Mouse (Mus musculus): Measurements from ENCODE around the gene Aifm1. TPM values are rescaled to one million over a fixed set of nuclear protein-coding genes. Genes with fewer than 3 reads are reported as not detected.

Aifm1 gene
- polyA plus RNA-seq, 1 experiment from 2014 or later = 98.6 TPM

DNA sequence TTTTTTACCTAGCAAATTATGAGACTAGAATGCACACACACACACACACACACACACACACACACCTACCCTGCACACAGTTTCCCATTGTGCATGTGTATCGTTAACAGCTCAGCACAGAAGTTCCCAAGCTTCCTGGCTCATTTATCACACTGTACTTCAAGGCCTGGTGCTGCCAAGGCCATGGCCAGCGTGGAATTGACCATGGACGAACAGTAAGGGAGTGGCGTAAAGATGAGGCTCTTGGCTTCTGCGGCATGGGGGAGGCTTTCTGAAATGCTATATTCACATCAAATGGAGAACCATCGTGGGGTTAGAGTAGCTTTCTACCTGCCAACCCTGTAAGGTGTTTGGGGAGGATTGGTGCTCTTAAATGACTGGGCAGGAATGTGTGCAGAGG lies 48.9 kb downstream of the Aifm1 start:
- no peak overlapping the region for H3K4me3 ChIP-seq (ENCODE audit: low read depth, low read length)
- no peaks in the 10 kb centered on the region for H3K9me3 ChIP-seq (ENCODE audit: control insufficient read depth, low read length)
- no peaks in the 10 kb centered on the region for H3K4me1 ChIP-seq (replicated peaks; ENCODE audit: control insufficient read depth, insufficient read depth, low read length)
- no peaks in the 10 kb centered on the region for H3K27me3 ChIP-seq (replicated peaks; ENCODE audit: control insufficient read depth, insufficient read depth, low read length)
- H3K4me2 ChIP-seq = no peak overlapping the region
- no peak overlapping the region for H3K9ac ChIP-seq (ENCODE audit: low read depth, low read length)
- H3K36me3 ChIP-seq (ENCODE audit: control insufficient read depth, insufficient read depth, low read length) = no peaks in the 10 kb centered on the region
- H3K27ac ChIP-seq (ENCODE audit: low read depth, low read length) = no peak overlapping the region
- WGBS = 87% methylated on average over 6 of the region's 6 CpGs
- DNase-seq (ENCODE audit: low spot score) = no peak
- no peak for ATAC-seq (replicated peaks; ENCODE audit: low FRiP score)

- no peaks in the 10 kb centered on the region for H3K4me1 ChIP-seq (replicated peaks; ENCODE audit: control insufficient read depth, insufficient read depth, low read length)
Measured at GRCm38 (mm10) chrX:48463636-48464035, 49.7 kb downstream of the Aifm1 start.

DNA sequence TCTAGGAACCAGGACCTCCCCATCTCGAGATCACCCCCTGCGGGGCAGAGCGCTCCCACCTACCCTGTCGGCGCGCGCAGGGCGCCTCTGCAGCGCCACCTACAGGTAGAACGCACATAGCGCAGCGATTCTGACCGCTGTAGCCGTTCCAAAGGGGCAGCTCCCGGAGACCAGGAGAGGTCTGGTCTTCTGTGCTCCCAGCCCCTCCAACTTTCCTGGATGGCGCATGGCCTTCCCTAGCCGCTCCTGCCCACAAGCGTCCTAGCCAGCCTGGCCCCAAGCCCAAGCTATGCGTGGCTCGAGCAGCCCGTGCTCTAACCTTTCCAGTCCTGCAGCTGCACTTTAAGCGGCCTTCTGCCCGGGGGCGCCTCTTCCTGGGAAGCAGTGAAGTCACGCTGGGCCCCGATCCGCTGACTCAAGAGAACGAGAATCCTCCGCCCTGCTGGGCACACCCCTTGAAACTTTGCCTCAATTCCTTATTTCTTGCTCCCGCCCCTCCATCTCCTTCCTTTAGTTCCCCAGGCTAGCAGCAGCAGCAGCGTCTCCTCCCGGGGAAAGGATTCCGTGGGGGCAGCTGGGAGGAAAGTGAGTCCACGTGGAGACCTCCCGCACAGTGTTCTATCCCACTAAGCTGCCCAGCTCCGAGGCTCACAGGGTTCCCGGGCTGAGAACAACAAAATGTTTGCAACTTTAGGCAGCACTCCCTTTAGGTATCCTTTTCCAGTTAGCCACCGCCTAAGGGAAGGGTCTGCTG lies 50.4 kb downstream of the Aifm1 start, which contains the start of gene Elf4:
Gene Elf4 (minus strand): TSS at position 379 of the 754 bp plus-strand sequence.
- H3K4me1 ChIP-seq (replicated peaks; ENCODE audit: control insufficient read depth, insufficient read depth, low read length) = no peaks in the 10 kb centered on the region
- H3K27me3 ChIP-seq (replicated peaks; ENCODE audit: control insufficient read depth, insufficient read depth, low read length) = no peaks in the 10 kb centered on the region
- WGBS = 15% methylated on average over 38 of the region's 38 CpGs
- H3K9ac ChIP-seq (ENCODE audit: low read depth, low read length) = peak within 1 kb of the TSS; percentile 53
- H3K4me3 ChIP-seq (ENCODE audit: low read depth, low read length) = peak within 1 kb of the TSS; percentile 41
- peak; percentile 86 for ATAC-seq (replicated peaks; ENCODE audit: low FRiP score)
- peak; percentile 70 for DNase-seq (ENCODE audit: low spot score)
- no peaks in the 10 kb centered on the region for H3K9me3 ChIP-seq (ENCODE audit: control insufficient read depth, low read length)
- H3K36me3 ChIP-seq (ENCODE audit: control insufficient read depth, insufficient read depth, low read length) = no peaks in the 10 kb centered on the region
- peak within 1 kb of the TSS; percentile 75 for H3K4me2 ChIP-seq
- H3K27ac ChIP-seq (ENCODE audit: low read depth, low read length) = no peak within 1 kb of the TSS

More at GRCm38 (mm10) chrX:48463636-48464035, 49.7 kb downstream of the Aifm1 start:
- 87% methylated on average over 4 of the region's 4 CpGs for WGBS
- Histone ChIP-seq H3K27me3 (replicated peaks; ENCODE audit: control insufficient read depth, insufficient read depth, low read length) (no peaks in the 10 kb centered on the region), H3K4me3 (ENCODE audit: low read depth, low read length) (no peak overlapping the region), H3K4me2 (no peak overlapping the region), H3K27ac (ENCODE audit: low read depth, low read length) (no peak overlapping the region), H3K9me3 (ENCODE audit: control insufficient read depth, low read length) (no peaks in the 10 kb centered on the region), H3K36me3 (ENCODE audit: control insufficient read depth, insufficient read depth, low read length) (no peaks in the 10 kb centered on the region), H3K9ac (ENCODE audit: low read depth, low read length) (no peak overlapping the region)
- ATAC-seq (replicated peaks; ENCODE audit: low FRiP score) (no peak), DNase-seq (ENCODE audit: low spot score) (no peak)

DNA sequence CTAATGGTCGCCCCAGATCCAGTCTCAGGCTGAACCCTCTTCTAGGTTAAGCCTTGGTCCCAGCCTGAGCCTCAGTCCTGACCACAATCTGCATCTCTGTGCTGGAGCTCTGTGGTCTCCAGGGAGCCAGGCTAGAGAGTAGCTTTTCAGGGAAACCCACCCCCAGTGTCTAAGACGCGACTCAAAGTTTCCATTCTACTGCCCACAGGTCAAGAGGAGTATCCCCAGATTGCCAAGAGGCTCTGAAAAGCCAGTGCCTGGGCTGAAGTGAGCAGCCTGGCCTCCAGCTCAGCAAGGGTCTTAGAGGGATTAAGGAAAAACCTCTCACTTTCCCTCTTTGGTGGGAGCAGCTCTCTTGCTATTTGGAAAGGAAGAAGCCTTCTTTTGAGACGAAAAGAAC lies 51.1 kb downstream of the Aifm1 start:
- H3K9me3 ChIP-seq (ENCODE audit: control insufficient read depth, low read length) = no peaks in the 10 kb centered on the region
- H3K4me3 ChIP-seq (ENCODE audit: low read depth, low read length) = peak overlapping the region; percentile 41
- H3K27ac ChIP-seq (ENCODE audit: low read depth, low read length) = no peak overlapping the region
- WGBS = 20% methylated on average over 4 of the region's 4 CpGs
- DNase-seq (ENCODE audit: low spot score) = no peak
- no peaks in the 10 kb centered on the region for H3K36me3 ChIP-seq (ENCODE audit: control insufficient read depth, insufficient read depth, low read length)
- H3K4me1 ChIP-seq (replicated peaks; ENCODE audit: control insufficient read depth, insufficient read depth, low read length) = no peaks in the 10 kb centered on the region
- H3K9ac ChIP-seq (ENCODE audit: low read depth, low read length) = no peak overlapping the region
- ATAC-seq (replicated peaks; ENCODE audit: low FRiP score) = no peak
- no peaks in the 10 kb centered on the region for H3K27me3 ChIP-seq (replicated peaks; ENCODE audit: control insufficient read depth, insufficient read depth, low read length)
- H3K4me2 ChIP-seq = peak overlapping the region; percentile 75

DNA sequence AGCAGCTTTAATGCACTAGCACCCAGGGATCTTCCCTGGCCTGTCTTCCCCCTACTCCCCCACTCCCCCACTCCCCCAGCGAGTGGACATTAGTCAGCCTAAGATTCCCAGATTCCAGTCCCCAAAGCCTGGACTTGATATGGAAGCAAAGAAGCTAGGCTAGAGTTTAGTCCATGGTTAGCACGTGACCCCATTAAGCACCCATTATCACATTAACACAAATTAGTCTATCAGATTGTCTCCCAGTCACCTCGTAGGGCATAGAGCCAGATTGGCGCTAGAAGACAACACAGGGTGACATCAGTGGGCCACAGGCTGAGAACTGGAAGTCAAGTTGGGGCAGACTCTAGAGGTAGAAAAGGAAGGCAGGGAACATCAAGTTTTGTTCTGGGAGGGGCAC lies 52.4 kb downstream of the Aifm1 start:
- WGBS = 55% methylated on average over 4 of the region's 4 CpGs
- no peak overlapping the region for H3K9ac ChIP-seq (ENCODE audit: low read depth, low read length)

DNA sequence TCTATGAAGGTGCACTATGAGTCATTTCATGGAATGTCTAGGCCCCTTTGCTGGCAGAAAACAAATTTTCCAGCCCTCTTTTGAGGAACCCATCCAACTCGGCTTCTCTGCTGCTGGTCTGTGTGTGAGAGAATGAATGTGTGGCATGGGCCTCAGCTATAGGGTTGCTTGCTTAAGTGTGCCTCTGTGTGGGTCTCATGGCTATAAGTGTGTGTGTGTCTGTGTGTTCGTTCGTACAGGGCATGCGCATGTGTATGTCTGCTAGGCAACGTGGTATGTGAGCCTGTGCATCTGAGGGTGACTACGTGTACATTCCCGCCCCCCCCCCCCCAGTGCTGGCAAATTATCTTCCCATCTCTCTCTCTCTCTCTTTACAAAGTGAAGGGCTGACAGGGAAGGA lies 52.9 kb downstream of the Aifm1 start:
- no peaks in the 10 kb centered on the region for H3K9me3 ChIP-seq (ENCODE audit: control insufficient read depth, low read length)
- no peak for DNase-seq (ENCODE audit: low spot score)
- H3K27ac ChIP-seq (ENCODE audit: low read depth, low read length) = no peak overlapping the region
- no peak overlapping the region for H3K4me2 ChIP-seq
- no peaks in the 10 kb centered on the region for H3K4me1 ChIP-seq (replicated peaks; ENCODE audit: control insufficient read depth, insufficient read depth, low read length)
- 75% methylated on average over 7 of the region's 7 CpGs for WGBS
- no peaks in the 10 kb centered on the region for H3K27me3 ChIP-seq (replicated peaks; ENCODE audit: control insufficient read depth, insufficient read depth, low read length)
- no peak overlapping the region for H3K4me3 ChIP-seq (ENCODE audit: low read depth, low read length)
- no peak overlapping the region for H3K9ac ChIP-seq (ENCODE audit: low read depth, low read length)
- no peaks in the 10 kb centered on the region for H3K36me3 ChIP-seq (ENCODE audit: control insufficient read depth, insufficient read depth, low read length)
- no peak for ATAC-seq (replicated peaks; ENCODE audit: low FRiP score)

More for the DNA sequence above, 52.4 kb downstream of the Aifm1 start:
- H3K4me3 ChIP-seq (ENCODE audit: low read depth, low read length) = no peak overlapping the region
- no peak for DNase-seq (ENCODE audit: low spot score)
- ATAC-seq (replicated peaks; ENCODE audit: low FRiP score) = no peak
- H3K9me3 ChIP-seq (ENCODE audit: control insufficient read depth, low read length) = no peaks in the 10 kb centered on the region
- no peaks in the 10 kb centered on the region for H3K27me3 ChIP-seq (replicated peaks; ENCODE audit: control insufficient read depth, insufficient read depth, low read length)
- no peak overlapping the region for H3K27ac ChIP-seq (ENCODE audit: low read depth, low read length)
- no peaks in the 10 kb centered on the region for H3K4me1 ChIP-seq (replicated peaks; ENCODE audit: control insufficient read depth, insufficient read depth, low read length)
- H3K36me3 ChIP-seq (ENCODE audit: control insufficient read depth, insufficient read depth, low read length) = no peaks in the 10 kb centered on the region
- H3K4me2 ChIP-seq = no peak overlapping the region

GRCm38 (mm10) chrX:48456956-48457355 lies 56.4 kb downstream of the Aifm1 start:
- ATAC-seq (replicated peaks; ENCODE audit: low FRiP score) = no peak
- Histone ChIP-seq H3K27ac (ENCODE audit: low read depth, low read length) (no peak overlapping the region), H3K9me3 (ENCODE audit: control insufficient read depth, low read length) (no peaks in the 10 kb centered on the region), H3K9ac (ENCODE audit: low read depth, low read length) (no peak overlapping the region), H3K4me3 (ENCODE audit: low read depth, low read length) (no peak overlapping the region), H3K4me2 (no peak overlapping the region), H3K36me3 (ENCODE audit: control insufficient read depth, insufficient read depth, low read length) (no peaks in the 10 kb centered on the region), H3K4me1 (replicated peaks; ENCODE audit: control insufficient read depth, insufficient read depth, low read length) (peaks cover 7% of the 10 kb centered on the region; the same call in 1 of the 2 replicates), H3K27me3 (replicated peaks; ENCODE audit: control insufficient read depth, insufficient read depth, low read length) (peaks cover 12% of the 10 kb centered on the region)
- no peak for DNase-seq (ENCODE audit: low spot score)
- 70% methylated on average over 6 of the region's 6 CpGs for WGBS

GRCm38 (mm10) chrX:48455018-48455417 lies 58.3 kb downstream of the Aifm1 start:
- 19% methylated on average over 9 of the region's 9 CpGs for WGBS
- no peak for DNase-seq (ENCODE audit: low spot score)
- Histone ChIP-seq H3K27me3 (replicated peaks; ENCODE audit: control insufficient read depth, insufficient read depth, low read length) (peaks cover 12% of the 10 kb centered on the region), H3K4me2 (peak overlapping the region; percentile 67), H3K4me3 (ENCODE audit: low read depth, low read length) (no peak overlapping the region), H3K9ac (ENCODE audit: low read depth, low read length) (no peak overlapping the region), H3K4me1 (replicated peaks; ENCODE audit: control insufficient read depth, insufficient read depth, low read length) (peaks cover 10% of the 10 kb centered on the region; the same call in 1 of the 2 replicates), H3K9me3 (ENCODE audit: control insufficient read depth, low read length) (no peaks in the 10 kb centered on the region), H3K27ac (ENCODE audit: low read depth, low read length) (no peak overlapping the region), H3K36me3 (ENCODE audit: control insufficient read depth, insufficient read depth, low read length) (no peaks in the 10 kb centered on the region)
- ATAC-seq (replicated peaks; ENCODE audit: low FRiP score) = no peak

GRCm38 (mm10) chrX:48454495-48454878 lies 58.9 kb downstream of the Aifm1 start:
- H3K9ac ChIP-seq (ENCODE audit: low read depth, low read length) = peak overlapping the region; percentile 71
- 16% methylated on average over 21 of the region's 21 CpGs for WGBS
- no peaks in the 10 kb centered on the region for H3K9me3 ChIP-seq (ENCODE audit: control insufficient read depth, low read length)
- no peak overlapping the region for H3K27ac ChIP-seq (ENCODE audit: low read depth, low read length)
- H3K4me1 ChIP-seq (replicated peaks; ENCODE audit: control insufficient read depth, insufficient read depth, low read length) = peaks cover 13% of the 10 kb centered on the region; the same call in 1 of the 2 replicates
- peaks cover 12% of the 10 kb centered on the region for H3K27me3 ChIP-seq (replicated peaks; ENCODE audit: control insufficient read depth, insufficient read depth, low read length)
- H3K4me3 ChIP-seq (ENCODE audit: low read depth, low read length) = peak overlapping the region; percentile 67
- peak overlapping the region; percentile 67 for H3K4me2 ChIP-seq
- no peak for DNase-seq (ENCODE audit: low spot score)
- ATAC-seq (replicated peaks; ENCODE audit: low FRiP score) = peak; percentile 44; the same call in 1 of the 2 replicates
- H3K36me3 ChIP-seq (ENCODE audit: control insufficient read depth, insufficient read depth, low read length) = no peaks in the 10 kb centered on the region

Data from liver, embryonic 11.5 days (tissue).